Mouse (Mus musculus) heart, adult 18-20 months (tissue): ENCODE data around the gene Slc34a2. TPM values are rescaled to one million over a fixed set of nuclear protein-coding genes. Genes with fewer than 3 reads are reported as not detected.
A peak's percentile ranks its signal among the peaks of the same experiment; 100 is the strongest.

Experiments
- DNase-seq, 2 experiments: peaks; one replicate each; pipeline ENCODE4 v3.0.0; 2021 to 2022; ENCODE audit warnings: mixed read lengths in 1 of 2
- total RNA-seq, 2 experiments: library from RNA; stranded (reverse); gene quantifications; 2 replicates each; pipeline ENCODE4 v1.2.3; 2021

The Slc34a2 gene
- total RNA-seq, 2 experiments from 2014 or later = 0.10 TPM; not detected in 1

DNA sequence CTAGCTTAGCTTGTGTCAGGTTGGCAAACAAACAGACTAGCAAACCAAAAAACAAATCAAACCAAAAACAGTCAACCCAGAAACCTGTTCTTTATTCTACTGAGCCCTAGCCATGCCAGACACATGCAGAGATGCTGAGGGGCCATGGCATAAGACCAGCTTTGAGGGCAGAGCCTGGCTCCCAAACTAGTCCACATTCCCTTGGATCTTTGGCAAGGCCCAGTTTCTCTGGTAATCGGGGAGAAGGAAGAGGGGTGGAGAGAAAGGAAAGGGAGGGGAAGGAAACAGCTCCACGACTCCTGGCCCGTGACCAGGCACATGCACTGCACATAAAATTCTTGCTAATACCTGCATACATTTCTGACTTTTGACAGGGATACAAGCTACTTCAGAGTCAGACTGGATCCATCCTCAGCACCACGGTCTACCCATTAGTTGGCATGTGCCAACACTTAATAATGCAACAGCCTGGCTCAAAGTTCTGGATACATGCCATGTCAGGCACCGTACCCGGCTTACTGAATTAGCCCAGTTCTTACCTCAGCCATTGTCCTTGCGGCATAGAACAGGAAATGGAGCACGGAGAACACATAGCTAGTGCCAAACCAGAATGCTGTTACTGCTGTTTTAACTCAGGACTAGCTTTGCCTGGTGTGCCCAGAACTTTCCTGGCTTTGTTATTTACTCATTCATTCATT is 12.5 kb upstream of the Slc34a2 start:
- DNase-seq = peak; percentile 23 to 37

DNA sequence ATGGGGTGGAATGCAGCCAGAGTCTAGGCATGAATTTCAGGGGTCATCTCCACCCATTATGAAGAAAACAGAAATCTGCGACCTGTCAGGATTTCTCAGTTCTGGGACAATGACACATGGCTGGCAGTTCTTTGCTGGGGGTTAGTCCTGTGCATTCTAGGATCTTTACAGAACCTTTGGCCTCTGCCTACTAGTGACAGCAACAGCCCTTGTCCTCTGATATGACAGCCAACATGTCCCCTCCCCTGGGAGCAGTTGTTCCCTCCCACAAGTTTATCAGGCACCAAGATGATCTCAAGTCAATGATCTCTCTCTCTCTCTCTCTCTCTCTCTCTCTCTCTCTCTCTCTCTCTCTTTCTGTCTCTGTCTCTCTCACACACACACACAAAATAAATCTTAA is 6.5 kb upstream of the Slc34a2 start:
- DNase-seq = no peak

DNA sequence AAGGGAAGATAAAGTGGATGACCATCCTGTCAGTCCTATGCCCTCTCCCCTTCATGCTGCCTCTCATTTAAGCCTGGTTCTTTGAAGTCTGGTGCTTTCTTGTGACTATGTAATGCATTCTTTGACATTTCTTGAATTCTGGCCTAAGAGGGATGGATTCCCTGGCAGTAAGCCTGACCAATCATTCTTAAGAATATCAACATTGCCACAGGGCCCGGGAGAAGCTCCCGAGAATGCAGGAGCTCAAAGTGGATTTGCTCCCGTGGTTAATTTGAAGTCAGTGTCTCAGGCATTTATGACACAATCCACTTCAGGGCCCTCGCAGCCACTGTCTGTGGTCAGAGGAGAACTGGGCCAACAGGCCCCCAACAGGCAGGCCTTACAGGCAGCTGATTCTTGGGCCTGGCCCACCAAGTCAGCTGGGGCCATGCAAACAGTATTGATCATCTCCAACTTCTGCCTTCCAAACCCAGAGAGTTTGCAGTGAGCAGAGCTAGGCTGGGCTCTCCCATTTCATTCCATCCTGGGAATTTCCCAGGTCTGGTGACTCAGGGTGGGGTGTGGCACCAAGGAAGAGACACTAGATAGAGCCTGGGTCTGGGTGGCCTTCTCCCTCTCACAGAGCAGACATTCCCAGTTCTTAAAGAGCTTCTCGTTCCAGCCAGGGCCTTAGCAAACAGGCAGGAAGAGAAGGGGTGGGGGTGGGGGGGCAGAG is 4.3 kb downstream of the Slc34a2 start:
- DNase-seq = no peak

DNA sequence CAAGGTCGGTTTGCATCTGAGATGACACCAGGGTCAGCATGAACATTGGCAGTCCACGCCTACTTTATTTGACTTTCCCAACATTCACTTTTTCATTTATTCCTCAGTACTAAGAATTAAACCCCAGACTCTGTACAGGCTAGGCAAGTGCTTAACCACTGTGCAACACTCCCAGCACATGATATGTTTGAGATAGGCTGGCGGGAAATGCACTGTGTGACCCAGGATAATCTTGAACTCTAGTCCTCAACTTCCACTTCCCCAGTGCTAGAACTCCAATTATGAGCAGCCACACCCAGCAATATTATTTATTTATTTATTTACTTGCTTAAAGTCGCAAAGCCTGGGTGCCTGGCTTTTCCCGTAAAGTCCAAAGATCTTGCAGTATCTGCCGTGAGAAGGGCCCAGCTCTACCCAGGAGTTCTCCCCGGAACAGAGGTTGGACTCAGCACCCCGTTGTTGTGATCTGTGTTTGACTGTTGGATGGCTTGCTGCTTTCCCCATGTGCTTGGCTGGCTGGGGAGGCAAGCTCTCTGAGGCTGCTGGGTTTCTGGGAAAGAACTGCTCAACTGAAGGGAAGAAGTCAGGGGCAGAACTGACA is 5.0 kb downstream of the Slc34a2 start:
- DNase-seq = no peak

DNA sequence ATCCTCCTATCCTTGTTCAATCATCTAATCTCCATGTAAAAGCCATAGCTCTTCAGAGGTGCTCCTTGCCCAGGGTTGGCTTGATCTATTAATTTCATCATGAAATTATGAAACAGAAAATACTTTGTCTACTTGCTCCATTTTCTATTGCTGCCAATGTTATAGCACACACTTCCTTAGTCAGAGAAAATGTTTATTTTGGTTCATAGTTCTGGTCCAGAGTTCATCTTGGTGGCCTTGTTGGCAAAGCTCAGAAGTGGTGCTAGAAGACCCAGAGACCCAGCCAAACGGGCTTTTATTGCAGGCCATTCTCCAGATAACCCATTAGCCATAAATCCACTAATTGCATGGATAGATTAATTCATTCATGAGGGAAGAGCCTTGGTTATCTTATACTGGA is 5.8 kb downstream of the Slc34a2 start:
- no peak for DNase-seq

DNA sequence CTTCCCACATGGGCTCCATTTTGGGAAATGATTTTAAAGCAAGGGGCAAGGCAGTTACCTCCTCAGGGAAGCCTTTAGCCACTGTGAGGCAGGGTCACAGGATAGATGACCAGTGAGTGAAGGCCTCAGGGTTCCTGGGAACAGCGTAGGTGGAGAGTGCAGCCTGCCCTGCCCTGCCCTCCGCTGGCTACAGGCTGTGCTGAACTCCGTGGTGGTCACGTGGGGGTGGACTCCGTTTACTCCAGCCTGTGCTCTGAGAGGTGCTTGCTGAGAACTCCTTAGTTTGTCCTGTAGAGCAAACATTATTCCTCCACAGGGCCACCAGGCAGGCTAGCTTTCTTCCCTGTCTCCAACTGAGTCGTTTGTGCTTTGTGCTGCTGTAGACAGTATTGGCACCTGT is 10.1 kb downstream of the Slc34a2 start:
- no peak for DNase-seq

DNA sequence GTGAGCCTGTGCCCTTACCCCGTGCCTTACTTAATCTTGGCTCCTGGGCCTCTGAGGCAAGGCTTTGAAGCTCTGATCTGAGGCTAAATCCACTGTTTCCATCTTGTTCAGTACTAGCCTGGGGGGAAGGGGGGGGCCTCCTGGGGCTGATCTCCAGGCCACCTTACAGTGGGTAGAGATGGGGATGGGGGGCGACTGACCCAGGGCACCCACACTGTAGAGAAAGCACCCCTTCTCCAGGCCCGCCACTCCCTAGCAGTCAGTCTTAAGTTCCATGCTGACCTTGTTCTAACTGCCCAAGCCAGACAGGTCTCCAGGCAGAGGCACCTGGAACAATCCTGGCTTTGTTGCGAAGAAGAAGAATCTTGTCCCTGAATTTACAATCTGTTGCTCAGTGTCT is 10.7 kb downstream of the Slc34a2 start:
- no peak for DNase-seq

DNA sequence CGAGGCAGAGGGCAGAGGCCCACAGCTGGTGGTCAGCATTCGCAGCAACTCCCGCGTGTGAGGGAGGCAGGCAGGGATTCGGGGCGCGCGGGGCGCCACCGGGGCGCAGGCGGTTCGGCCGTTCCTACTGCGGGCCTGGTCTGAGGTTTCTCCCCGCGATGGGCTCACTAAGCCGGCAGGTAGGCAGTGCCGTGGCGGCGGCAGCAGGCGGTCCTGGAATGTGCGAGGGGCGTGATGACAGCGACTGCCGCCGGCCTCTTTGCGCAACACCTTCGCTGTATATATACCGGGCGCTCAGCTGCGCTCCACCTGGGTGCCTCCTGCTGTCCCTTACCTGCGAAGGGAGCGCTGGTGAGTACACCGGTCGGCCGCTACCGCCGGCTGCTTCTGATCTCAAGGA is 11.2 kb downstream of the Slc34a2 start:
- DNase-seq = no peak

DNA sequence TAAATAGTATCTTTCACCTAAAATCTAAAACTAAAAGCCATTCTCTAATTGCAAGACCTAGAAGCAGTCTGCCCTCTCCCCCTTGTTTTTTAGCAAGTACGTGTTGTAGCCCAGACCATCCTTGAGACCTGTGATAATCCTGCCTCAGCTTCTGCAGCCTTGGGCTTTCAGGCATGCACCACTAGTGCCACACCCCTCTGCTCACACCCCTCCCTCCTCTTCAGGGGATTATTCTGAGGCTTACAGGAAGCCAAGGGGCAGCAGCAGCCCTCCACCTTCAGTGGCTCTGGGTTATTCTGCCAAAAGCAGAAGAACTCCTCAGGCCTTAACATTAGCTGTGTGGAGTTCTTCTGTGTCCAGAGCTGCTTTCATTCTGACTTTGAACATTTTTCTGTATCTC is 13.1 kb downstream of the Slc34a2 start:
- DNase-seq = no peak

DNA sequence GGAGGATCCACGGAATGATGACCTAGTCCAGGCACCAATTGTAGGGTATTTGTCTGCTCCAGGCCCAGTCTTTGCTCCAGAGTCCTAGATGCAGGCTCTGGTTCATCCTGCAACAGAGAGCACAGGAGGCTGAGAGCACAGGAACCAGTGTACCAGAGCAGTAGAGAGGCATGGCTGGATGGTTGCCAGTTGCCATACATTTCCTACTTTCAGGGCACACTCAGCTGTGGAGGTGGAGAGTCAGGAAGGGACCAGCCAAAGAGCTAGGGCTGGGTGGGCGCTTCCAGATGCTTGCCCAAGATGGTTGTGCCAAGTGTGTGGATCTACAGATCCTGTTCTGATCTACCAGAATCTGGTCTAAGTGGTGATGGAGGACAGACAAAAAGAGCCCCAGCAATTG is 15.4 kb downstream of the Slc34a2 start:
- DNase-seq = no peak

DNA sequence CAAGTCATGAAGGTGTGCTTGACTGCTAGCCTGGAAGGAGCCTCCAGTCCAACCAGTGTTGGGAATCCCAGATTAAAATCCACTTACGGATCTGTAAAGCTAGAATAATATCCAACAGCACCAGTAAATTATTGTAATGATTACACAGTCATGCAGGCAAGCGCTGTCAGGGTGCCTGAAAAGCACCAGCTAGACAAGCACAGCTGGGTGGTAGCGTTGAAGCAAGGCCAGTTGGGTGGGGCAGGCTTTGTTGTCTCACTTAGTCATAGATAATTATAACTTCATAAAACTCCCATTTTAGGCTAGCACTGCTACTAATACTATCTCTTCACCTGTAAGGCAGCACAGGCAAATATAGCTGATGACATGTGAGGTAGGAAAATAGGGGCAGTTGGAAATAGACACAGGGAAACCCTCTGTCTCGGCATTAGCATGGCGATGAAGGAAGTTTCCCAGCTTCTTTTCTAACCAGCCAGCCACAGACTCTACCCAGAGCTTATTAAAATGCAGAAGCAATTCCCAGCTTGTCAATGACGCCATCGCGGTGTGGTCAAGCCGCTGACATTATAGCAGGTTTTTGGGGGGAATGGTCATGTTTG is 23.8 kb downstream of the Slc34a2 start:
- DNase-seq = no peak

DNA sequence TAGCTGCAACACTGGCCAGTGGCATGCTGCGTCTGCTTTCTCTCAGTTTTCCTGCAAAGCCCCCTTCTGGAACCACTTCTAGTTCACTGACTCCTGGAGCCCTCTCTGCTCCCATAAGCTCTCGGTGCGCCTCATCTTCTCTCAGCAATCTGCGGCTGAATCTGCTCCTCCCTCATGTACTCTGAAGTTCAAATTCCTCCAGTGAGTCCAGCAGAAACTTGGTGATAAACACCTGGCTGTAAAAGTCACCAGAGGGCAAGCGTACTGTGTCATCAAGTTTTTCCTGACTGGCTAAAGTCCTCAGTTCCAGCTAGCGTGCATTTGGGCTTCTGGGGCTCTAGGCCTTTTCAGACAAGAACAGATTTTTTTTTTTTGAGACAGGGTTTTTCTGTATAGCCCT is 36.7 kb downstream of the Slc34a2 start:
- no peak for DNase-seq

DNA sequence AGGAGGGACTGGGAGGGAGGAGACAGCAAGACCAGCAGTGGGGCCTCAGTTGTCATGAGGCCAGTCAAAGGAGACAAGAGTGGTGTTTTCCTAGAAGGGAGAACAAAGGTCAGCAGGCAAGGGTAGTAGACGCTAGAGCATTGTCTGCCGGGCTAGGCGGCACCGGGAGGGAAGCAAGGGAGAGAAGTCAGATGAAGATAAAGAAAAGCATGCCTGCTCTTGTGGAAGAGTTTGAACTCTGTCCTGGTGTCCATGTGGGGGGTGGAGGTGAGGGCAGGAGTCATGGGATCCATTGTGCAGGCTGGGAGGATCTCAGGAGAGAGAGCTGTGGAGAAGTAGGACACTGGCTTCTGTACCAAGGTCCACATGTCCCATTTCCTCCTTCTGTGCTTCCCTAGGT is 40.6 kb downstream of the Slc34a2 start:
- no peak for DNase-seq

DNA sequence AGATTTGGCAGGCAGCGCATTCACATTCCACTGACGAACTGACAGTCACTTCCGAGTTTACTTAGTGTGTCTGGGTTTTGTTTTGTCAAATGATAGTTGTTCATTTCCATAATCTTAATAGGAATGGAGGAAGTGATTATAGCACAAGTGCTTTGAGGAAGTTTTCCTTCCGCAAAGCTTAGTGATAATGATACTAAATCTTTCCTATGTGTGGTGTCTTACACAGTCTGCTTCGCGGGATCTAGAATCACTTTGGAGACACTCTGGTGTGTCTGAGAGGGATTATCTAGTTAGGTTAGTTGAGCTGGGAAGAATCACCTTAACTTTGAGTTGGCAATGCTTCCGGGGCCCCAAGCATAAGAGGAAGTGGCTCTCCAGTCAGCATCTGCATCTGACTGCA is 49.6 kb downstream of the Slc34a2 start:
- DNase-seq = no peak

DNA sequence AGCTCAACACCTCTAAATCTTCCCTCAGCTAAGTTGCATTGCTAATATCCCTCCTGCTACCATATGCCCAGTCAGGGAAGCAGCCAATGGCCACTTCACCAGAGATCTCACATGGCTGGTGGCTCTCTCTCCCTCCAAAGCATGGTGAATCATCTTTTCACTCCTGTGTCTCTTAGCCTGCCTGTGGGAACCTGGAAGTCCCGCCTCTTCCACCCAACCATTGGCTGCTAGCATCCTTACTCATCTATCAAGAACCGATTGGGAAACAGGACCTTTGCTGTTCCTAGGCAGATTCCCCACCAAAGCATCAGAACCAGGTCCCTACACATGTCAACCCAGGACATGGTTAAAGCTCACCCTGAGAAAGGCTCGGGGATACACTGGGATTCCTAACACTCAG is 53.5 kb downstream of the Slc34a2 start:
- no peak for DNase-seq

DNA sequence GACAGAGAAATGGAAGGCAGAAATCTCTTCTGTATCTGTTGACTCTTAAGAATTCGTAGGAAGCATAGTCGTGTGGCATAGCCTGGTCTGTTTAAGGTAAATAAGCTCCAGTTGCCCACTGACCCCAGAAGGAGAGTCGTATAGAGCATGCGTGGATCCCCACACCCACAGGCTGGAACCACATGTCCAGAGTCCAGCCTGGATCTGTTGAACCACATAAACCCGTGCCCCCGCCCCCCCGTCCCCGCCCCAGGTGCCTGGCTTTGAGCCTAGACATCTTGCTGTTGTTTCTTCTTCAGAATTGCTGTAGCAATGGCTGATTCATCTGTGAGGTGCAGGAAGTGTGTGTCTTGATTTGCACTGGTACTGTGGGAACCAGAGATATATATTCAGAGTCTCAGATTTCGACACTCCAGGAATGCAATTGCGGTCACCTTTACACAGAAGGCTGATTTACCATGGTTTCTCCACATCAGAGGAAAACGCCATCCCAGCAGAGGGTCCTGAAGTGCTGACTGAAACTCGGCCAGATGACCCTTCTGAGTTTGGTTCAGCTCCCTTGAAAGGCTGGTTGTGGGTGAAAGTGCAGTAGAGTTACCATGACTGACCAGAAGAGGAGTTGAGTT is 64.1 kb downstream of the Slc34a2 start:
- DNase-seq = no peak

DNA sequence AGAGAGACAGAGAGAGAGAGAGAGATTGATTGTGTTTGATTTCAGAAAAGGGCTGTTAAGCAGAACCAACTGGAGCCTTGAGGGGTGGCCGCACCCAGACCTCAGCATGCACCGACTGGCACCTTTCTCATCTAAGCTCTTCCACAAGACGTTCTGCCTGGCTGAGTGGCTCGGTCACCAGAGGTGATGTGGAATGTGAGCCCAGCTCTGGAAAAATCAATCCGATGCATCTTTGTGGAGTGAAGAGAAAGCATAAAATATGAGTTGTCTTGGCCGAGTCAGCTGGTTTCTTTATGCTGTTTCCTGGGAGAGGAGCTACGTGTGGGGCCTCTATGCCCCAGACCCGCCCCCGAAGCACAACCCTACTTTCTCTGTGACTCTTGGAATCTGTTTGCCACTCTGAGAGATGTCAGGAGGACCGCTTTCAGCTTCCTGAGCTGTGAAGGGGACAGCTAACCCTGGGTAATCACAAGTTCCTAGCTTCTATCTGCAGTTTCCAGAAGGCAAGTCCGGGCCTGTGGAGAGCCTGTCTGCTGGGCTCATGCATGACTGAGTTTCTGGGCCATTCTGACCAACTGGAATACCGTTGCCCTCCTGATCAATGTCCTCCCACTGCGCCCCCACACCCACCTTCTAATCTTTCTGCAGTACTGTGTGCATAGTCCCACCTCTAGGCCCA is 66.4 kb downstream of the Slc34a2 start:
- no peak for DNase-seq

DNA sequence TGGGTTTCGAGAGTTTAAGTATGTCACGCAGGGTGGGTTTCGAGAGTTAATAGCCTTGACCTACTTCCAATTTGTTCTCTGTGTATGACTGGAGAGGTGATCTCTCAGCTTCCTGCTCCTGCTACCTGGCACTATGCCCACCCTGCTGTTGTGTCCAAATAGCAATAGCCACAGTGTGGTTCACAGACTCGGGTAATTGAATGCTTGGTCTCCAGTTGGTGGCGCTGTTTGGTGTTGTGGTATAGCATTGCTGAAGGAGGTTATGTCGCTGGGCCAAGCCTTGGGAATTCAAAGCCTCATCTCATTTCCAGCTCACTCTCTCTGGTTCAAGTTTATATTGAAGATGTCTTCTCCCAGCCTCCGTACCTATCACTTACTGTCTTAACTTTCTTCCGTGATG is 67.8 kb downstream of the Slc34a2 start:
- no peak for DNase-seq

DNA sequence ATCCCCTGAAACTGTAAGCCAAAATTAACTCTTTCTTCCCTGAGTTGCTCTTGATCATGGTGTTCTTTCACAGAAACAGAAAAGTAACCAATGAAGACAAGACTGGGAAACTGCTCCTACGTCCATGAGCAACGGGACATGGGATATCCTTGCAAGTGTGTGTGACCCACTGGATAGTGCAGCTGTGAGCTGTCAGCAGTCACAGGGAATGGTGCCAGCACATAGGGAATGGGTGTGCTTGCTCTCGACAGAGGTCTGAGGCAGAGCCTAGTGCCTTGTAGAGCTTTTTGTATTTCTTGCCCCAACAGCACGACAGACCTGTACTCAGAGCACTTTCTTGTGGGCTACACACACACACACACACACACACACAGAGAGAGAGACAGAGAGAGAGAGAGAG is 68.2 kb downstream of the Slc34a2 start:
- no peak for DNase-seq

DNA sequence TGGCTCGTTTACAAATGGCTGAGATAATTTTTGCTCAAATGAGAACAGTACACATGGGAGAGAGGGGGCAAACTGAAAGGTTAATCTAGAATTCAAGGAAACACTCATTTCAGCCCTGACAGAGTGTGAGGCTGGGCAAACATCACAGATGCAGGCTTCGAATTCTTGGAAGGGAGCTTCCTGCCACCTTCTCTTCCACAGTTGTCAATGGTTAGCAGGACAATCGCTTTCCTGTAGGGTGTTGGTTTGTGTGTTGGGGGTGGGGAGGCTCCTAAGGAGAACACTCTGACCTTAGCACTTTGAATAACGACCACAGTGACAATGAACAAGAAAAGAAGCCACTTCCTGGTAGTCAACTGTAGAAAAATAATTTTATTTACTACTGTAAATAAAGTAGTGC is 68.8 kb downstream of the Slc34a2 start:
- DNase-seq = no peak

DNA sequence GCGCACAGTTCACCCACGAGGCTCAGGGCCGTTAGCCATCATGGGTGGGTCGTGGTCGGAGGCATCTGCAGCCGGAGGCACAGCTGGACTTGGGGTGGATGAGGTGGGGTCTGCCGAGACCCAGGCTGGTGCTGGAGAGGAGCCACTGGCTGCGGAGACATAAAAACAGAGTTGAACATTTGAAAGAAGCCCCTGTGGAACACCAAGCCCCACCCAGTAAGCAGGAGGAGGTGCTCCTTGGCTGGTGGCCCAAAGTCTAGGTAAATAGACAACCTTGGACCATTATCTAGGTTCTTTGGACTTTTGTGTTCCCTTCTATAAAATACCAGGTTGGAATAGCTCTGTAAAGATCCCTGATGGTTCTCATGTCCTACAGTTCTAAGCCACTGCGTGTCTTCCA is 70.1 kb downstream of the Slc34a2 start:
- no peak for DNase-seq

DNA sequence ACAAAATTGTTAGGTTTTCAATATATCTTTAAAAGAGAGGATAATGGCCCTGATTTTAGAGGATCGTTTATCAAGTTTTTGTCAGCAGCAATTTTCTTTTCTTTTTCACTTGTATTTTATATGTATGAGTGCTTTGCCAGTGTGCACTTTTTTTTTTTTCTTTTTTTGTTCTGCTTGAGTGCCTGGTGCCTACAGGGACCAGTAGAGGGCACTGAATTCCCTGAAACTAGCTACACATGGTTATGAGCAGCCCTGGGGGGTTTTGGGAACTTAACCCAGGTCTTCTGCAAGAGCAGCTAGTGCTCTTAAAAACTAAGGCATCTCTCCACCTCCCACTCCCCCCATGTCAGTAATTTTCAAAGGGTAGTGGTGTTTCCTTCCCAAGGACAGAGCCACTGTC is 70.8 kb downstream of the Slc34a2 start:
- no peak for DNase-seq
